Mouse (Mus musculus): ENCODE measurements around the gene Grk6. TPM values are rescaled to one million over a fixed set of nuclear protein-coding genes. Genes with fewer than 3 reads are reported as not detected.
A peak's percentile ranks its signal among the peaks of the same experiment; 100 is the strongest.
"Not testable (repeated sequence)": the region's sequence is repeated elsewhere in the genome, so short reads cannot be mapped to it uniquely, and the experiment has no call there.

The Grk6 gene
- total RNA-seq, 2 experiments from 2014 or later: 34.5 to 49.4 TPM

DNA sequence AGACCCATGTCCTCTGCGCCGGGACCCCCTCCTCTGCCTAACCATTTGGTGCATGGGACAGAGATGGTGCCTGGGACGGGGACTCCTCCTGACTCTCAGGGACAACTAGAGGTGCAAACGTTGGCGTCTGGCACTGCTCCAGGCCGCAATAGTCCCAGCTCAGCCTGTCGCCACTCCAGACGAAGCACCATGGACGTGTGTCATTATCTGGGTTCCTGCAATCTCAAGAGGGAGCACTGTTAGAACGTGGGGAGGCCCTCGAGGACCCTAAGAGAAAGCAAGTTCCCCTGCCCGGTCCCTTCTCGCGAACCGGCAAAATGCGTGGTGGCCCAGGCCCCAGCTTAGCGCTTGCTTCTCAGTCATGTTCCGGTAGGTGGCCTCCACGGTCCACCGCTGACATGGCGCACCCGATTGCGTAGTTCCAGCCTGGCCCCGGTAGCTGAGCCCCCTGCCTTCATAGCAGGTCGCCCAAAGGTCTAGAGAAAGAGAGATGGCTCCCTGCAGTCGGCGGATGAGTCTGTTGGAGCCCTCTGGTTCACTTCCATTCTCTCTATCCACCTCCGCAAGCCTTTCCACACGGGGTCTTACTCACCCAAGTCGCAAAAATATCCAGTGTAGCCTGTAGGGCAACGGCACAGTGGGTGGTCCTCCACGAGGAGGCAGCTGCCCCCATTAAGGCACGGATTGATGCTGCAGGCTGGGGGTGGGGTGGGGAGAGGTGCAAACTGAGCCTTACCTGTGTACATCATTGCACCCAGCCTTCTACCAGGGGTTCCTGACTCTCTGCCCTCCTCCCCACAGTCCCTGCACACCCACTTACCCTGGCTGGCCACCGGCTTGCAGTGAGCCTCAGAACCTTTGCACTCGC is 23.7 kb upstream of the Grk6 start:
- DNase-seq: peak; percentile 78 to 84

DNA sequence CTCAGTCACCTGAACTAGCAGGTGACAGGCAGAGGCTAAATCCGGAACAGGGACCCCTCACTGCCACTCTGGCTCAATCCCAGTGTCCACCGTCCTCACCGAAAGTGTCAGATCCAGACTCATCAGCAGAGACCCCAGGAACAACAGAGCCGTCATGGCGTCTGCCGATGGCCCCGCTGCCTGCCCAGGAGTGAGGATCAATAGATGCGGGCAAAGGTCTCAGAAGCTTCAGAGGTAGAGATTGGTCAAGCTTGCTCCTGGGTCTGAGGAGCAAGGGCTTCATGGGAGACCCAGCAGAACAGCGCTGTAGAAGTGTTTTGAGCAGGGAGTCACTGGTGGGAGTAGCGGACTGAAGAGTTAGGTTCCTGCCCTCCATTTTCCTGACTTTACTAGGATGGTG is 18.3 kb upstream of the Grk6 start, which contains the start of gene F12:
F12 (minus strand) TSS at position 181 of the 400 bp plus-strand sequence.
- no peak for DNase-seq

DNA sequence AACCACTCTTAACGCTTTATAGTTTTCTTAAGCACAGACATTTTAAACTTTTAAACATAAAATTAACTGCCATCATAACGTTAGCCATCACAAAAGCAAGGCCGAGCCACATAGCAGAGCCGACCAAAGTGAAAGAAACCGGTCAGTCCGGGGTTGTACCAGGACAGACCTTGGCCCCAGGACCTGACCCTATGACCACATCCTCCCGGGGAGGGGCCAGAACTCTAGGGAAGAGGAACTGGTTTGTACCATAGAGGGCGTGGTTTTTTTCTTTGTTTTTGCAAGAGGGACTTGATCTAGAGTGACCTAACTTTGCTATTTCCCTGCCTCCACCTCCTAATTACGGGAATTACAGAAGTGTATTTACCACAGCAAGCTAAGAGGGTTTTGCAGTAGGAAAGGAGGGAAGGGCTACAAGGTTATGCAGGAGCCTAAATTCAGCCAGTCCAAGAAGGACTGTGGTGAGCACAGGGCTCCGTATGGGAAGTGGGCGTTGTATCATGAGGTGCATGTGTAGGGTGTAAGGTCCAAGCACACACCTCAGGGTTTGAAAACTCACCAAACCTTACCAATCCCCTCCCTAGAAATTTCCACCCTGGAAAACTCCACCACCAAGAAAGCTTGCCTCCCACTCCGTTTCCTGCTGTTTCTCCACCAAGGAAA is 15.5 kb upstream of the Grk6 start:
- DNase-seq: peak; percentile 83 to 89

DNA sequence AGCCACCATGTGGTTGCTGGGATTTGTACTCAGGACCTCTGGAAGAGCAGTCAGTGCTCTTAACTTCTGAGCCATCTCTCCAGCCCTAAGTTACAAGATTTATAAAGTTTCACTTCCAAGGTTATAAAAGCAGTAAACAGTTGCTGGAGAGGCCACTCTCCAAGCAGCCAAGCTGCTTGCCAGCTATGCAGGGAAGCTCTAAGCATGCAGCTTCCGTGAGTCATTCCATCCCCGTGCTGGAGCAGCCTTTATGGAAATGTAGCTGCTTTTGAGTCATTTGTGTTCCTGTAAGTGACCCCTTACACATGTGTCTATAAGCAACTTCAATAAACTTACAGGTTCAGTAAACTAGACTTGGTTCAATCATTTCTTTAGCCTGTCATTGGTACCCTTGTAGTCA is 14.3 kb upstream of the Grk6 start:
- peak; percentile 71 to 77 for DNase-seq

DNA sequence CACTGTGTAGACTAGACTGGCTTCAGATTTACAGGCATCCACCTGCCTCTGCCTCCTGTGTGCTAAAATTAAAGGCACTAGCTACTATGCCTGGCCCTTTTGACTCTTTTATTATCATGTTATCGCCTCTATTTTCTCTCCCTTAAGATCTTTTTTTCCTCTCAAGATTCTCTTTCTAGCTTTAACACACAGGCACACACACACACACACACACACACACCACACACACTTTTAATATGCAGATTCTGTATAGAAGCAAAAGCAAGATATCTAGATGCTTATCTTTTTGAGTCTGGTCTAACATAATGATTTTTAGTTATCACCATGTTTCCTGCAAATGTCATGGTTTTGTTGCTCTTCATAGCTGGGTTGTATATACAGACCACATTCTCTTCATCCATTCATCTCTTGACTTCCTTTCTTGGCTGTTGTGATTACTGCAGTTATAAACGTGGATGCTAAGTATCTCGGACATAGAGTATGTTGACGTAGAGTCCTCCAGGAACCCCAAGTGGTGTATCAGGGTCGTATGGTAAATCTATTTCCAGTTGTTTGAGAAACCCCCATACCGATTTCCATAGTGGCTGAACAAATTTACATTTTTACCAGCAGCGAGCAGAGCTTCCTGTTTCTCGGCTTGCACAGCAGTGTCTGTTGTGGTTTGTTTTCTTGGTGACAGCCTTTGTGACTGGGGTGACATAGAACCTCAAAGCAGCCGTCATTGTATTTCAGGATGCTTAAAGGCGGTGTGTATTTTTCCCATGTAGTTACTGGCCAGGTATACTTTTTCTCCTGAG is 12.8 kb upstream of the Grk6 start:
- DNase-seq: no peak

DNA sequence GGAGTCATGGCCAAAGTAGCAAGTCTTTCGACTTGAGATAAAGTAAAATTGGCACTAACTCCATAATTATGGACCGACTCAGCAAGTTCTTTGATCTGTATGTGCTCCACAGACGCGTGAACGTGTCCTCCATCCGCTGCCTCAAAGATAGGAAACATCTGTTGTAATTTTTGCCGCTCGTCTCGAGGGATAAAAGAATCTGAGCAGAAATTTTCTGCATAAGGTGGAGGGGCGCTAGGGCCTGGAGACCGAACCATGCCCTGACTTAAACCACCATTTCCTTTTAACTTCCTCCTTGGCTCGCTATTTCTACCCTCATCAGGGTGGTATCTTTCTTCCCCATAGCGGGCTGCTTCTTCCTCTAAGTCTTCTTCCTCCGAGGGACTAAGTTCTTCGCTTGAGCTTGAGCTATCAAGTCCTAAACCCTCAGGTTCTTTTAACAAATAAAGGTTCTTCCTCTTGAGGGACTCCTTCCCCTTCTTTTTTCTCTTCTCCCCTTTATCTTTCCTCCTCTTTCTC is 7.7 kb upstream of the Grk6 start:
- not testable (repeated sequence) for DNase-seq

DNA sequence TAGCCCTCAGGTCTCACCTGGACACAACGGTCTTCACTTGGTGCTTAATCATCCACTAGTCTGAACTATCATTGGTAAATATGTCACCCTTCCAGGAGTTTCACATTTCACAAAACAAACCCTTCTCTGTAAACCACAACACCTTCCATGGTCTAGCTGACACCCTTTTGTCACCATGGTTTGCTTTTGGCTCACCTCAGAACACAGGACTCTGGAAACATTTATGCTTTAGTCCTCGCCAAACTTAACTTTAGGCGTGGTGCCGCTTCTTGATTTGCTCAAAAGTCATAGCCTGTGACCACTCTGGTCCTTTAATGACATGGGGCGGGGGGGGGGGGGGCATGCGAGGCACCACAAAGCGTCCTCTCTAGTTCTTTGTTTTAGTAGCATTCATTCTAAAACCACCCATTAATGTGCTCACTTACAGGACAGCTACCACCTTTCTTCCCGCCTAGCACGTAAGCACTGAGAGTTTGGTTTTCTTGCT is 1.0 kb upstream of the Grk6 start:
- DNase-seq: no peak

DNA sequence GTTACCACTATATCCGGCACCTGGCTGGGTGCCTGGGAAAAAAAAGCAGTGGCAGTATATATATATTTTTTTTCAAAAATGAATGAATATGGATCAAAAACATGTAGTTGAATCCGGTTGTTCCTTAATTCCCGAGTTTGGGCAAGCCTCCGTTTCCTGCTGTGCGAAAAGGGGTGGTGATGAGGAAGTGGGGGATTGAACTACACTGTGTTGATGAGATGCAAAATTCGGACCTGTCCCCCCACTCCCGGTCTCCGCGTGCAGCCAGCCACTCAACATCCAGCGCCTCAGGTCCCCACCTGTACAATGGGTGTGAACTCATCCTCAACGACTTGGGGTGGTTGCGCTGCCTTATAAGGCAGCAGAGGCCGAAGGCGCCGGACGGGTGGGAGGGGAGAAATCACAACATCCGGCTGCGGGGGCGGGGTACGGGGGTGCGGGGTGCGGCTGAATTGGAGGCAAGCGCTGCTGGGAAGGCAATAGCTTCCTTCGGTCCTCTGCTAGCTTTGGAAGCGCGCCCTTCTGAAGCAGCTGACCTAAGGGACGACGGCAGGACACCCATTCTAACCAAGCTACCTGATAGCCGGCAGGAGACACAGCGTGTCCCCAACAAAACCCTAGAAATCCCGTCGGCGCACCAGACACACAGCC is 461 bp upstream of the Grk6 start:
- DNase-seq: peak; percentile 87 to 92

DNA sequence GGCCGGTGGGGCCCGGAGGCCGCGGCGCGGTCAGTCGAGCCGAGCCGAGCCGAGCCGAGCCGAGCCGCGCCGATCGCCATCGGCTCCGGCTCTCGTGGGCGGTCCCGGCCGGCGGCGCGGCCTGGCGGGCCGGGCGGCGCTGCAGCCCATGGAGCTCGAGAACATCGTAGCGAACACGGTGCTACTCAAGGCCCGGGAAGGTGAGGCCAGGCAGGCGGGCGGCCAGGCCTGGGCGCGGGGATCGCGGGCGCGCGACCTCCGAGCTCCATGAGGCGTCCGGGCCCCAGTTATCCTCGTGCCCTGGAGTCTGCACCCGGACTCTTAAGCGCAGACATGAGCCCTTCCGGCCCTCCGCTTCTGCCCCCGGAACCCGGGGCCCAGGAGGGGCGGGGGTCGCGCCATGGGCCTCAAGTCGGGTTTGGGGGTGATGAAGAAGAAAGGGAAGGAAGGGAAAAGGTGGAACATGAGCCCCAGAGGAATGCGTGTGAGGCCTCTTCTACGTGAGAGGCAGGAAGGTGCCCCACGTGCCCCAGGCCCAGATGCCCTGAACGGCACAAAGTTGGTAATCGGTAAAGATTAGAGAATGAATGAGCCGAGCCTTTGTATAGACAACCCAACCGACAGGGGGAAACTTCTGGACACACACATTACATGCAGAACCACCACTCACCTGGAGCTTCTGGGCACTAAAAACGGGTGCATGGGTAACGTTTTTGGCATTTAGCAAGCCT is 654 bp downstream of the Grk6 start:
- no peak for DNase-seq

DNA sequence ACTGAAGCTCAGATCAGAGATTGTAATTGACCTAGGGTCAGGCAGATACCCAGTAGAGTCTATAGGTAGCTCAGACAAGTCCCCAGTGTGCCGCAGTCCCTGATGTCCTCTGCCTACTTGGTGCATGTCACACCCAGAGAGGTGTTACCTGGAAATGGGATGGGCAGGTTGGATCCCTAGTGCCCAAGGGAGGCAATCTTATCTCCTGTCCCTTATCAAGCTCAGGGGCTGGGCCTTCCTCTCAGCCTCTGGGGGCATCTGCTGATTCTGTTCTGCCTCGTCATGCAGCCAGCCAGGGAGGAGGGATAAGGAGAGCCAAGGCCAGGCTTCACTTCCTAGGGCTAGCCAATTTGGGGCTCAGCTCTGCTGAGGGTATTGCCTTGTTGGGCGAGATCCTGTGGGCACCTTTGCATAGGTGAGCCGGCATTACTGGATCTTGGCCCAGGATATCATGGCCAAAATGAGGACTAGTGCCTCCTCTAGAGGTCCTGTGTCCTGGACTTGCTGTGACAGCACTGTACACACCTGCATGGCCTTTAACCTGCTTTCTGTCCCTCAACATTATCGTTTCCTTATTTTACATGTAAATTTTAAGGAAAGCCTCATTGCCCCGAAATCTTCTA is 1.7 kb downstream of the Grk6 start:
- DNase-seq: no peak

DNA sequence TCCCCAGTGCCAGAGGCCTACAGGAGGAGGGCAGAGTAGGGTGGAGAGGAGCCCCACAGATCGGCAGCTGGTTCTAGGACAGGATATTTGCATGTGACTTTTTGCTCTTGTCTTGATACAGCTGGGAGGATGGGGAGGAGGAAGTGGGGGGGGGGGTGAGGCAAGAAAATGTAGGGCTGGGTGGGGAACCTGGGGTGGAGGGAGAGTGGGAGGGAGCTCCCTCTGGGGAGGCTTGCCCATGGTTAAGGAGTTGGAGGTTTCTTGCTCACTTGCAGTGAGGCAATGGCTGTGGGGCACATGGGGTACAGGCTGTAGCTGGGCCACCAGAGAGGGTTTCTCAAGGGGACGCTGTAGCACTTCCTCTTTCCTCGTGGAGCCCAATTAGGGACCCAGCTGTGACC is 2.7 kb downstream of the Grk6 start:
- DNase-seq: no peak

DNA sequence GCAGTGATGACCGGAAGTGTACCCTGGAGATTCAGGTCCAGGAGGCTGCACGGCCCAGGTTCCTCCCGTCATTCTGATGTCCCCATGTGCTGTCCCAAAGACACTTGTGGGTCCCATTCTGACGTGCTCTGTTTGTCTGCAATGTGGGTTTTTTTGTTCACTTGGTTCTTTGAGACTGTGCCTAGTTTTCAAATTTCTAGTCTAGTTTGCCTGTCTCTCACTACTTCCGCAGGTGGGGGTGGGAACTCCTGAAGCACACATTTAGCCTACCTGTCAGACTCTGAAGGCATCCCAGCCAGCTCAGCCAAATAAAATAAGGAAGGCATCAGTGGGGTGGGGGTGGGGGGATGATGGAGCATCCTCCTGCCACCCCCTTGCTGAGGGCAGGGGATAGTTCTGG is 3.3 kb downstream of the Grk6 start:
- no peak for DNase-seq

DNA sequence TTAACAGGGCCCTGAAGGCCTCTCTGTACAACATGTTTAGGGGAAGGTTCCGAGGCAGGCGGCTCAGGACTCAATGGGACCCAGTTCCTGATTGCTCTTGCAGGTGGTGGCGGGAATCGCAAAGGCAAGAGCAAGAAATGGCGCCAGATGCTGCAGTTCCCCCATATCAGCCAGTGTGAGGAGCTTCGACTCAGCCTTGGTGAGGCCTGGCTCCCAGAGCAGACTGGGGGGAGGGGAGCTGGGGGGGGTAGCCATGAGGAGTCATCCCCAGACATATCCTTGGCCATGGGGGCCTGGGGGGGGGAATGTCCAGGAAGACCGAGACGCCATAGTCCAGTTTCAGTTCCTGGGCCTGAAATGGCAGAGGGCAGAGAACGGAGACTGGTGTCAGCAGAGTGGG is 4.3 kb downstream of the Grk6 start:
- no peak for DNase-seq

DNA sequence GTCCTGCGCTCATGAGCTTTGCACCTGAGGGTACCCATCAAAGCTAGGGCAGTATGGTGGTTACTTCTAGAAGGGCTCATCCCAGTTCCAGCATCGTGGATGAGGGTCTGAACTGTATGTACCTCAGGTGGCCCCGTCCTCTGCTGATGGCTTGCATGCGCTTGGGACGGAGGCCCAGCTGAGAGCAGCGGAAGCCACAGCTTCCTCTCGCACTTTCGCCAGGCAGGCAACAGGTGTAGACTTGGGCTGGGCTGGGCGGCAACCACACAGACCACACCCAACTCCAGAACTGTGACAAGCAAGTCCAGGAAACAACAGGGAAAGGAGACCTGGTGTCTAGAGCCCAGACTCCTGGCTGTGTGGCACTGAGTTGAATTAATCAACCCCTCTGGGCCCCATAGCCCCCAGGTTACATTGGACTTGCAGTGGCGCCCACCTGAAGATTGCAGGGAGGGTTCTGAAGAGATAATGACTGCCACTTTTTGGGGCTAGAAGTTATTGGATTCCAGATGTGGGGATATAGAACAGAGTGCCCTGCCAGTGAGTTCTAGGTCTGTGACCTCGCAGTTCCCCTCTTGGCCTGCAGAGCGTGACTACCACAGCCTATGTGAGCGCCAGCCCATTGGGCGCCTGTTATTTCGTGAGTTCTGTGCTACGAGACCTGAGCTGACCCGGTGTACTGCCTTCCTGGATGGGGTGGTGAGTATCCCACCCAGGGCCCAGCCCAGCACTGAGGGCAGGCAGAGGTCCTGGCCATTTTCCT is 5.0 kb downstream of the Grk6 start:
- no peak for DNase-seq

DNA sequence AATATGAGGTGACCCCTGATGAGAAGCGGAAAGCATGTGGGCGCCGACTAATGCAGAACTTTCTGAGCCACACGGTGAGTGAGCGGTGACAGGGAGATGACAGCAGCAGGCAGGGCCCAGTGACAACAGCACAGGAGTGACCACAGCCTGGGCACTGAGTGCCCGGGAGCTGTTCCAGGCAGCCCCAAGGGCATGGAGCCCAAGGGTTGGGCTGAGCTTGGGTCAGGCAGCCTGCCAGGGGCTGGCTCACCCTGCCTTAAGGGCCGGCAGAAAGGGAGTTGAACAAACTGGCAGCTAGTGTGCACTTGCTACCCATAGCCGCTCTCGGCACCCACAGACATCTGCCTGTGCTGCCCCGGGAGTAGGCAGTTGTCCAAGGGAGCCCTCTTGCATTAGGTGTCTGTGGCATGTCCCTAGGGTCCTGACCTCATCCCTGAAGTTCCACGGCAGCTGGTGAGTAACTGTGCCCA is 5.7 kb downstream of the Grk6 start:
- DNase-seq: peak; percentile 94 to 95

DNA sequence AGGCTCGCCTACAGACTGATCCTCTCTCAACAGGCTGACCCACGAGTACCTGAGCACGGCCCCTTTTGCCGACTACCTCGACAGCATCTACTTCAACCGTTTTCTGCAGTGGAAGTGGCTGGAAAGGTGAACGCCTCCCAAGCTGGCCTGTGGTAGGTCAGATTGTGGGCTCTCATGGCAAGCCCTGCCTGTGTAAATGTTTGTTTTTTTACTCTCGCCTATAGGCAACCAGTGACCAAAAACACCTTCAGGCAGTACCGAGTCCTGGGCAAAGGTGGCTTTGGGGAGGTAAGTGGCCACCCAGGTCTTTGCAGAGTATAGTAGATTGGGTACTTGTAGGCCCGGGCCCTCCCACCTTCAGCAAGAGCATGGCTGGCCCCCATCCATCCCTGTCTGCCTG is 6.4 kb downstream of the Grk6 start:
- no peak for DNase-seq

DNA sequence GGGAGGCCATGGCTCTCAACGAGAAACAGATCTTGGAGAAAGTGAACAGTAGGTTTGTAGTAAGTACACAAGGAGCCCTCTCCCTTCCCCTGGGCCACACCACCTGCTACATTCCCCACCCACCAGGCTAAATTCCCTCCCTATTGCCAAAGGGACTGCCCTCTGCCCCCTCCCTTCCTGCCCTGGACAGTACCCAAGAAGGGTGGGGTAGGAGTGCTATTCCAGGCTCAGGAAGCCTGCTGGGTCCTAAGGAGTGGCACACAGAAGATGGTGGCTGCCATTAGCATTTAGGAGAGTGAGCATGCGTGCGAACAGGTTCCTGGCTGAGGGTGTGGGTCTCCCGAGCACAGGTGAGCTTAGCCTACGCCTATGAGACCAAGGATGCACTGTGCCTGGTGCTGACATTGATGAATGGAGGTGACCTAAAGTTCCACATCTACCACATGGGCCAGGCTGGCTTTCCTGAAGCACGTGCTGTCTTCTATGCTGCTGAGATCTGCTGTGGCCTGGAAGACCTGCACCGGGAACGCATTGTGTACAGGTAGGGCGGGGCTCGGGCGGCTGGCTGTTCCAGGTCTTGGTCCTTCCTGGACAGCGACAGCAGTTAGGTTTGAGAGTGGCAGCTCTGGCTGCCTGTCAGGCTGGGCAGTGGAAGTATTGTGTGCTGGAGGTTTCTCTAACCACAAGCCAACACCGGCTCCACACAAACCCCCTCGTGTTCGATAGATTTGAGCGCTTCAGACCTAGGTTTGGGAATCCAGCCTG is 7.1 kb downstream of the Grk6 start:
- peak in 1 of 2 experiments; percentile 51 for DNase-seq

DNA sequence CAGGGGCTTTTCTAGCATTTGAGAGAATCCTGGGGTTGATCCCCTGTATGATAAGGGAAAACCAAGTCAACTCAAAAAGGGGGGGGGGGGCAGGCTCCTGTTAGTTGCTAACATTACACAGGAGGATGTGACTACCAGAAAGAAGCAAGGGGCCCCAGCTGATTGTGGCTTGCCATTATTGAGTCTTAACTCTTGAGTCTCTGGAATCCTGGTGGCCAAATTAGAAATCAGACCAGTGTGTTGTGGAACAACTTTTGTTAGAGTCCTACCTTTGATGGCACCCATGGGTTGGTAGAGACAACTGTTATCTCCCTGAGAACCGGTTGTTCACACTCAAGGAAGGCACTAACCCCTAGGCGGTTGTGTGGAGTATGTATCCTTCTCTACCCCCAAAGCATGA is 18.1 kb downstream of the Grk6 start:
- no peak for DNase-seq
